Mouse (Mus musculus) CH12.LX (cell line): Measurements from ENCODE around the gene Trir. TPM values are rescaled to one million over a fixed set of nuclear protein-coding genes. Genes with fewer than 3 reads are reported as not detected.

ENCODE experiments used
- DNase-seq: peaks from one replicate; pipeline ENCODE4 v3.0.0-alpha.2; 2013; ENCODE audit errors: extremely low read depth
- H3K27ac ChIP-seq: 2 replicates; pipeline ENCODE4 v1.5.1; 2012; ENCODE audit warnings: low read depth, mild to moderate bottlenecking, control low read depth, moderate library complexity; ENCODE audit not compliant: insufficient read depth
- H3K27me3 ChIP-seq: replicated peaks from 2 replicates; pipeline ENCODE3; 2012; ENCODE audit warnings: inconsistent platforms
- H3K36me3 ChIP-seq, 2 experiments: replicated peaks in 1 of 2; 2 replicates each; pipeline versions ENCODE3 to v1.6.1; 2012; ENCODE audit warnings: inconsistent platforms in 1 of 2, low read length in 1 of 2, mild to moderate bottlenecking in 1 of 2, mixed read lengths in 1 of 2, moderate library complexity in 1 of 2; ENCODE audit not compliant: control insufficient read depth in 1 of 2, insufficient read depth in 1 of 2
- H3K4me1 ChIP-seq, 2 experiments: 2 replicates each; pipeline ENCODE4 v1.6.1; 2012; ENCODE audit warnings: inconsistent platforms in 1 of 2, moderate library complexity in 1 of 2; ENCODE audit not compliant: insufficient read depth in 2 of 2, control insufficient read depth in 1 of 2
- H3K4me2 ChIP-seq: 2 replicates; pipeline ENCODE4 v1.6.1; 2012; ENCODE audit warnings: low read depth, mild to moderate bottlenecking, control low read depth; ENCODE audit not compliant: poor library complexity, insufficient read depth, severe bottlenecking
- H3K4me3 ChIP-seq, 3 experiments: fragments of 150-350 bp in 1 of 3; sonication (generic) in 1 of 3; replicated peaks in 1 of 3; 2 replicates each; pipeline versions ENCODE3 to v1.5.1; 2011 to 2012; ENCODE audit warnings: low read depth in 2 of 3, low read length in 2 of 3, mild to moderate bottlenecking in 2 of 3, moderate library complexity in 2 of 3, control low read depth in 1 of 3, improper control_type of control experiment in 1 of 3, inconsistent platforms in 1 of 3, mixed read lengths in 1 of 3; ENCODE audit not compliant: poor library complexity in 1 of 3
- H3K79me2 ChIP-seq: replicated peaks from 2 replicates; pipeline ENCODE4 v1.6.1; 2012; ENCODE audit warnings: mild to moderate bottlenecking, moderate library complexity; ENCODE audit not compliant: control insufficient read depth, poor library complexity, insufficient read depth, severe bottlenecking; ENCODE audit errors: extremely low read depth
- H3K9ac ChIP-seq: 2 replicates; pipeline ENCODE4 v1.6.1; 2012; ENCODE audit warnings: low read depth, mild to moderate bottlenecking, control low read depth, moderate library complexity; ENCODE audit not compliant: insufficient read depth
- H3K9me3 ChIP-seq: replicated peaks from 2 replicates; pipeline ENCODE3; 2012; ENCODE audit warnings: low read length, inconsistent platforms, mixed read lengths
- BHLHE40 ChIP-seq: IDR thresholded peaks from 2 replicates; pipeline ENCODE4 v1.6.1; 2011; ENCODE audit warnings: mild to moderate bottlenecking, low read depth, low read length, improper control_type of control experiment
- CHD1 ChIP-seq: IDR thresholded peaks from 2 replicates; pipeline ENCODE4 v1.6.1; 2012; ENCODE audit warnings: low read depth, low read length, improper control_type of control experiment, inconsistent platforms
- CHD2 ChIP-seq: IDR thresholded peaks from 2 replicates; pipeline ENCODE4 v1.6.1; 2011; ENCODE audit warnings: low read length, improper control_type of control experiment
- CTCF ChIP-seq, 2 experiments: IDR thresholded peaks in 1 of 2; conservative IDR thresholded peaks in 1 of 2; 2 replicates each; pipeline ENCODE4 v1.5.1; 2011 to 2012; ENCODE audit warnings: low read depth in 2 of 2, low read length in 2 of 2, improper control_type of control experiment in 1 of 2, inconsistent platforms in 1 of 2, mild to moderate bottlenecking in 1 of 2, moderate library complexity in 1 of 2
- E2F4 ChIP-seq: IDR thresholded peaks from 2 replicates; pipeline ENCODE4 v1.6.1; 2011; ENCODE audit warnings: low read depth, low read length, improper control_type of control experiment; ENCODE audit not compliant: insufficient replicate concordance
- ELF1 ChIP-seq: IDR thresholded peaks from 2 replicates; pipeline ENCODE4 v1.6.1; 2014; ENCODE audit warnings: low read depth, mild to moderate bottlenecking, inconsistent platforms, low read length, improper control_type of control experiment
- EP300 ChIP-seq: IDR thresholded peaks from 2 replicates; pipeline ENCODE4 v1.6.1; 2011; ENCODE audit warnings: low read length, improper control_type of control experiment
- ETS1 ChIP-seq: conservative IDR thresholded peaks from 2 replicates; pipeline ENCODE4 v1.6.1; 2012; ENCODE audit warnings: low read depth, mild to moderate bottlenecking, inconsistent platforms, low read length, improper control_type of control experiment, moderate library complexity
- GABPA ChIP-seq: IDR thresholded peaks from 2 replicates; pipeline ENCODE4 v1.6.1; 2012; ENCODE audit warnings: low read depth, low read length, improper control_type of control experiment, inconsistent platforms; ENCODE audit not compliant: insufficient replicate concordance
- HCFC1 ChIP-seq: IDR thresholded peaks from 2 replicates; pipeline ENCODE4 v1.6.1; 2012; ENCODE audit warnings: low read depth, mild to moderate bottlenecking, inconsistent platforms, low read length, improper control_type of control experiment
- IRF4 ChIP-seq: IDR thresholded peaks from 2 replicates; pipeline ENCODE4 v1.6.1; 2014; ENCODE audit warnings: low read depth, mild to moderate bottlenecking, inconsistent platforms, low read length, improper control_type of control experiment
- JUN ChIP-seq: IDR thresholded peaks from 2 replicates; pipeline ENCODE4 v1.6.1; 2011; ENCODE audit warnings: low read depth, mild to moderate bottlenecking, low read length, improper control_type of control experiment, moderate library complexity; ENCODE audit not compliant: insufficient read depth
- JUND ChIP-seq: conservative IDR thresholded peaks from 2 replicates; pipeline ENCODE4 v1.6.1; 2011; ENCODE audit warnings: low read depth, low read length, improper control_type of control experiment
- KAT2A ChIP-seq: IDR thresholded peaks from 2 replicates; pipeline ENCODE4 v1.6.1; 2012; ENCODE audit warnings: low read length, improper control_type of control experiment, inconsistent platforms; ENCODE audit not compliant: insufficient replicate concordance
- MAFK ChIP-seq: IDR thresholded peaks from 2 replicates; pipeline ENCODE4 v1.6.1; 2011; ENCODE audit warnings: low read length, improper control_type of control experiment; ENCODE audit not compliant: insufficient replicate concordance
- MAX ChIP-seq: IDR thresholded peaks from 2 replicates; pipeline ENCODE4 v1.6.1; 2011; ENCODE audit warnings: low read length, improper control_type of control experiment
- MAZ ChIP-seq: IDR thresholded peaks from 2 replicates; pipeline ENCODE4 v1.6.1; 2012; ENCODE audit warnings: low read depth, mild to moderate bottlenecking, inconsistent platforms, low read length, improper control_type of control experiment, moderate library complexity
- MEF2A ChIP-seq: IDR thresholded peaks from 2 replicates; pipeline ENCODE4 v1.6.1; 2014; ENCODE audit warnings: low read depth, mild to moderate bottlenecking, inconsistent platforms, low read length, improper control_type of control experiment, borderline replicate concordance
- MXI1 ChIP-seq: IDR thresholded peaks from 2 replicates; pipeline ENCODE4 v1.6.1; 2011; ENCODE audit warnings: mild to moderate bottlenecking, low read depth, low read length, improper control_type of control experiment
- MYC ChIP-seq: IDR thresholded peaks from 2 replicates; pipeline ENCODE4 v1.6.1; 2011; ENCODE audit warnings: low read depth, mild to moderate bottlenecking, improper control_type of control experiment, low read length
- NELFE ChIP-seq: IDR thresholded peaks from 2 replicates; pipeline ENCODE4 v1.6.1; 2011; ENCODE audit warnings: low read depth, low read length, improper control_type of control experiment
- NRF1 ChIP-seq: IDR thresholded peaks from 2 replicates; pipeline ENCODE4 v1.6.1; 2014; ENCODE audit warnings: low read depth, mild to moderate bottlenecking, inconsistent platforms, low read length, improper control_type of control experiment, moderate library complexity
- PAX5 ChIP-seq: IDR thresholded peaks from 2 replicates; pipeline ENCODE4 v1.6.1; 2012; ENCODE audit warnings: low read length, inconsistent platforms, mixed read lengths
- POLR2A ChIP-seq: IDR thresholded peaks from 2 replicates; pipeline ENCODE4 v1.6.1; 2011; ENCODE audit warnings: low read depth, mild to moderate bottlenecking, improper control_type of control experiment, low read length
- POLR2AphosphoS2 ChIP-seq: IDR thresholded peaks from 2 replicates; pipeline ENCODE4 v1.6.1; 2011; ENCODE audit warnings: low read depth, low read length, improper control_type of control experiment
- RAD21 ChIP-seq: IDR thresholded peaks from 2 replicates; pipeline ENCODE4 v1.6.1; 2011; ENCODE audit warnings: low read depth, mild to moderate bottlenecking, low read length, improper control_type of control experiment, moderate library complexity
- RCOR1 ChIP-seq: conservative IDR thresholded peaks from 2 replicates; pipeline ENCODE4 v1.6.1; 2012; ENCODE audit warnings: low read depth, mild to moderate bottlenecking, inconsistent platforms, low read length, improper control_type of control experiment
- SIN3A ChIP-seq: IDR thresholded peaks from 2 replicates; pipeline ENCODE4 v1.6.1; 2012; ENCODE audit warnings: low read length, improper control_type of control experiment, inconsistent platforms
- SMC3 ChIP-seq: IDR thresholded peaks from 2 replicates; pipeline ENCODE4 v1.6.1; 2011; ENCODE audit warnings: low read depth, low read length, improper control_type of control experiment
- TBP ChIP-seq: conservative IDR thresholded peaks from 2 replicates; pipeline ENCODE4 v1.6.1; 2011; ENCODE audit warnings: low read depth, low read length, improper control_type of control experiment
- TCF12 ChIP-seq: IDR thresholded peaks from 2 replicates; pipeline ENCODE4 v1.6.1; 2014; ENCODE audit warnings: low read depth, mild to moderate bottlenecking, inconsistent platforms, low read length, improper control_type of control experiment
- UBTF ChIP-seq: IDR thresholded peaks from 2 replicates; pipeline ENCODE4 v1.6.1; 2012; ENCODE audit warnings: low read depth, mild to moderate bottlenecking, inconsistent platforms, low read length, improper control_type of control experiment, moderate library complexity
- USF1 ChIP-seq: IDR thresholded peaks from 2 replicates; pipeline ENCODE4 v1.6.1; 2014; ENCODE audit warnings: low read depth, mild to moderate bottlenecking, inconsistent platforms, low read length, improper control_type of control experiment
- USF2 ChIP-seq: conservative IDR thresholded peaks from 2 replicates; pipeline ENCODE4 v1.6.1; 2011; ENCODE audit warnings: low read depth, low read length, improper control_type of control experiment
- ZC3H11A ChIP-seq: IDR thresholded peaks from 2 replicates; pipeline ENCODE4 v1.6.1; 2012; ENCODE audit warnings: low read depth, mild to moderate bottlenecking, inconsistent platforms, low read length, improper control_type of control experiment
- ZKSCAN1 ChIP-seq: IDR thresholded peaks from 2 replicates; pipeline ENCODE4 v1.6.1; 2012; ENCODE audit warnings: low read depth, inconsistent platforms, low read length, improper control_type of control experiment, borderline replicate concordance
- ZMIZ1 ChIP-seq: IDR thresholded peaks from 2 replicates; pipeline ENCODE4 v1.6.1; 2012; ENCODE audit warnings: low read depth, mild to moderate bottlenecking, inconsistent platforms, low read length, improper control_type of control experiment
- ZNF384 ChIP-seq: IDR thresholded peaks from 2 replicates; pipeline ENCODE4 v1.6.1; 2012; ENCODE audit warnings: low read depth, low read length, improper control_type of control experiment, inconsistent platforms
- dilution Hi-C: fragments of 300-500 bp; cut with MboI; formaldehyde crosslinking; loops from 2 replicates; pipeline ENCODE4 v1.14.3; 2020; ENCODE audit warnings: low sequenced_read_pairs; ENCODE audit not compliant: extremely low pct_unique_long_range_greater_than_20kb, extremely low pct_ligation_motif_present
- in situ Hi-C: fragments of 300-500 bp; cut with MboI; formaldehyde crosslinking; loops from 3 replicates; pipeline ENCODE4 v1.14.3; 2019; ENCODE audit warnings: low sequenced_read_pairs, low pct_ligation_motif_present, low pct_unique_long_range_greater_than_20kb, mixed read lengths
- polyA plus RNA-seq: library from polyadenylated mRNA; unstranded; fragments of >175 nt; gene quantifications from 2 replicates; pipeline ENCODE4 v1.2.1, GENCODE M21; 2012; ENCODE audit warnings: low read depth; ENCODE audit not compliant: insufficient read length
- total RNA-seq, 2 experiments: library from RNA; depleted of rRNA; stranded (reverse); fragments of 300-350 nt in 1 of 2; fragments of >200 nt in 1 of 2; gene quantifications; 2 replicates each; pipeline ENCODE4 v1.2.3; 2012 to 2014

Gene Trir
- total and polyA plus RNA-seq, 3 experiments = 151 to 209 (median 185) TPM

DNA sequence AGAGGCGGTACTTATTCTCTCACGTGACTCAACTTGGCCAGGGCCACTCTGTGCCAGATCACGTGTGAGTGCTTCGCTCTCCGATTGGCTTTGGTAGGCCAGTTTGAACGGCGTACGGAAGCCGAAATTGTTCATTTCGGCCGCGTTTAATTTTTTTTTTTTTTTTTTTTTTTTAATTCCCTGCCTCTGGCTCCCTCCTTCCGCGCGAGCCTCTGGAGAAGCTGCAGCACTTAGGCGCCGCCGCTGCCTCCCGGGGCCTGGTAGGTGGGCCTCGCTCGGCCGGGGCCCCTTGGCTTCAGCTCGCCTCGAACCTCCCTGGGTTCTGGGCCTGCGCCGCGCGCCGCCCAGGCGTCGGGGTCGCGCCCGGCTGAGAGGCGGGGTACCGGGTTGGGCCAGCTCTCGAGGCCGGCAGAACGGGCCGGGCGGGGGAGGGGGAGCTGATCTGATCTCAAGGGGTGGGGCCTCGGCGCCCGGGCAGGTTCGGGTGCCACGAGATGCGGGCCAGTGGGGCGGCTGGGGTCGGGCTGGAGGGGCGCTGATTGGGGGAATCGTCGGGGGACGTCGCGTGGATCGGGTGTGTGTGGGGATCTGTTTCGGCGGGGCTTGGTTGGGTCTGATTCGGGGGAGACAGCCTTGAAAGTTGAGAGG, 10.2 kb downstream of the Trir start, which contains the start of gene Tnpo2:
Tnpo2 (plus strand) TSS at position 198 of the 648 bp plus-strand sequence.
- Histone ChIP-seq H3K36me3 (peaks cover 27 to 45% of the 10 kb centered on the region in 2 experiments), H3K4me1 (peaks cover 3 to 49% of the 10 kb centered on the region in 2 experiments)
- TF ChIP-seq RAD21 (no peak), HCFC1 (peak; percentile 87), NRF1 (peak; percentile 62; the same call in 1 of the 2 replicates), POLR2A (peak; percentile 66), TCF12 (peak; percentile 36), SIN3A (peak; percentile 76), ELF1 (peak; percentile 66; the same call in 1 of the 2 replicates), SMC3 (no peak), PAX5 (no peak), MAZ (0 out of 2 replicates have a peak, but pooled peaks have one; percentile 84), CHD1 (0 out of 2 replicates have a peak, but pooled peaks have one; percentile 6), MYC (peak; percentile 94), USF2 (peak; percentile 99), USF1 (peak; percentile 98), ZKSCAN1 (no peak; the same call in 1 of the 2 replicates), MEF2A (peak; percentile 42; the same call in 1 of the 2 replicates), KAT2A (peak; percentile 76; the same call in 1 of the 2 replicates), CTCF (conservative IDR thresholded peaks at IDR 0.05 in 1 of 2, IDR thresholded peaks at IDR 0.05 in 1 of 2; ENCODE audit: low read depth in 2 of 2, low read length in 2 of 2) (no peak), TBP (peak; percentile 96; the same call in 1 of the 2 replicates), CHD2 (peak; percentile 46; the same call in 1 of the 2 replicates), RCOR1 (no peak), GABPA (peak; percentile 49; the same call in 1 of the 2 replicates), ZNF384 (peak; percentile 100), E2F4 (no peak), JUND (no peak), EP300 (no peak), POLR2AphosphoS2 (no peak; the same call in 1 of the 2 replicates), UBTF (peak; percentile 88; the same call in 1 of the 2 replicates), IRF4 (no peak), MXI1 (peak; percentile 82), MAX (peak; percentile 98), BHLHE40 (peak; percentile 98), ZMIZ1 (peak; percentile 66; the same call in 1 of the 2 replicates), ETS1 (no peak), MAFK (no peak), JUN (no peak), ZC3H11A (no peak), NELFE (peak; percentile 60; the same call in 1 of the 2 replicates)

More for the DNA sequence above, 10.2 kb downstream of the Trir start, which contains the start of gene Tnpo2:
- H3K27me3 ChIP-seq = no peaks in the 10 kb centered on the region
- no peaks in the 10 kb centered on the region for H3K9me3 ChIP-seq
- in situ Hi-C loops = no loop called here
- peak within 1 kb of the TSS; percentile 93 for H3K4me2 ChIP-seq
- H3K79me2 ChIP-seq = peaks cover 53% of the 10 kb centered on the region
- DNase-seq = peak; percentile 98
- dilution Hi-C loops = no loop called here
- peak within 1 kb of the TSS; percentile 88 for H3K27ac ChIP-seq
- peak within 1 kb of the TSS; percentile 94 for H3K9ac ChIP-seq
- peak within 1 kb of the TSS; percentile 83 to 90 (median 88) for H3K4me3 ChIP-seq
